Mouse (Mus musculus) heart, embryonic 15.5 days (tissue): Measurements from ENCODE around the gene Pdgfb. TPM values are rescaled to one million over a fixed set of nuclear protein-coding genes. Genes with fewer than 3 reads are reported as not detected.

ENCODE experiments used
- ATAC-seq: fragments of 200-750 bp; cut with Nextera tagmentation; replicated peaks from 2 replicates; pipeline ENCODE4 v1.8.0; 2017; ENCODE audit warnings: low read depth, moderate TSS enrichment; ENCODE audit not compliant: insufficient number of reproducible peaks, insufficient read depth, low FRiP score
- H3K27ac ChIP-seq: fragments of 300-500 bp; sonication (generic); 2 replicates; pipeline ENCODE4 v1.5.1; 2015; ENCODE audit warnings: mild to moderate bottlenecking, inconsistent platforms
- H3K27me3 ChIP-seq: fragments of 300-500 bp; sonication (generic); 2 replicates; pipeline ENCODE4 v1.6.1; 2015; ENCODE audit warnings: inconsistent platforms
- H3K36me3 ChIP-seq: fragments of 300-500 bp; sonication (generic); 2 replicates; pipeline ENCODE4 v1.6.1; 2015; ENCODE audit warnings: mild to moderate bottlenecking, inconsistent platforms
- H3K4me1 ChIP-seq: fragments of 300-500 bp; sonication (generic); replicated peaks from 2 replicates; pipeline ENCODE4 v1.6.1; 2015; ENCODE audit warnings: inconsistent platforms
- H3K4me2 ChIP-seq: fragments of 300-500 bp; sonication (generic); 2 replicates; pipeline ENCODE4 v1.6.1; 2015; ENCODE audit warnings: inconsistent platforms, mild to moderate bottlenecking, moderate library complexity
- H3K4me3 ChIP-seq: fragments of 300-500 bp; sonication (generic); 2 replicates; pipeline ENCODE4 v1.5.1; 2015; ENCODE audit warnings: mild to moderate bottlenecking, inconsistent platforms
- H3K9ac ChIP-seq: fragments of 300-500 bp; sonication (generic); 2 replicates; pipeline ENCODE4 v1.6.1; 2015; ENCODE audit warnings: mild to moderate bottlenecking, inconsistent platforms
- H3K9me3 ChIP-seq: fragments of 300-500 bp; sonication (generic); replicated peaks from 2 replicates; pipeline ENCODE4 v1.6.1; 2016; ENCODE audit warnings: inconsistent platforms
- WGBS: fragments of 180-500 bp; shearing (Covaris S2); methylation state at CpG from one replicate; pipeline ENCODE4 v1.1.7; 2015; ENCODE audit warnings: mixed read lengths; 5-methylcytosine and 5-hydroxymethylcytosine counted together
- polyA plus RNA-seq: library from polyadenylated mRNA; unstranded; fragments of >200 nt; fragmentation: Nextera tagmentation; extraction: Ambion mirVana; gene quantifications from 2 replicates; pipeline ENCODE4 v1.2.1, GENCODE M21; 2015

Gene Pdgfb
- 3.7 and 4.0 TPM in 2 replicates for polyA plus RNA-seq

GRCm38 (mm10) chr15:80014321-80015210, at the start of gene Pdgfb:
Pdgfb (minus strand) TSS chr15:80014977.
- peak within 1 kb of the TSS; percentile 96 for H3K4me2 ChIP-seq
- H3K9ac ChIP-seq = peak within 1 kb of the TSS; percentile 72
- no peaks in the 10 kb centered on the region for H3K9me3 ChIP-seq
- H3K27ac ChIP-seq = peak within 1 kb of the TSS; percentile 62
- WGBS = 2% methylated on average over 60 of the region's 60 CpGs
- peaks cover 42% of the 10 kb centered on the region for H3K4me1 ChIP-seq
- peak within 1 kb of the TSS; percentile 60 for H3K4me3 ChIP-seq
- H3K27me3 ChIP-seq = peaks cover 71% of the 10 kb centered on the region
- H3K36me3 ChIP-seq = no peaks in the 10 kb centered on the region
- ATAC-seq = 0 out of 2 replicates have a peak, but pooled peaks have one; percentile 16

- no peaks in the 10 kb centered on the region for H3K9me3 ChIP-seq
- 45% methylated on average over 5 of the region's 5 CpGs for WGBS
- no peaks in the 10 kb centered on the region; the same call in 1 of the 2 replicates for H3K27me3 ChIP-seq
- no peak overlapping the region for H3K27ac ChIP-seq
- no peak overlapping the region for H3K4me3 ChIP-seq
- ATAC-seq = no peak
- H3K4me2 ChIP-seq = no peak overlapping the region
- H3K9ac ChIP-seq = no peak overlapping the region
- 0 out of 2 replicates have a peak, but pooled peaks cover 4% of the 10 kb centered on the region for H3K4me1 ChIP-seq
- no peaks in the 10 kb centered on the region for H3K36me3 ChIP-seq
Observed at GRCm38 (mm10) chr15:80062821-80063220, 48.0 kb upstream of the Pdgfb start.

- no peak for ATAC-seq
- no peak overlapping the region for H3K27ac ChIP-seq
- H3K27me3 ChIP-seq = no peaks in the 10 kb centered on the region; the same call in 1 of the 2 replicates
- WGBS = 57% methylated on average over 9 of the region's 9 CpGs
- H3K4me3 ChIP-seq = no peak overlapping the region
- no peak overlapping the region for H3K4me2 ChIP-seq
- H3K9ac ChIP-seq = no peak overlapping the region
- no peaks in the 10 kb centered on the region for H3K9me3 ChIP-seq
- 0 out of 2 replicates have a peak, but pooled peaks cover 4% of the 10 kb centered on the region for H3K4me1 ChIP-seq
- no peaks in the 10 kb centered on the region for H3K36me3 ChIP-seq
Observed at GRCm38 (mm10) chr15:80062339-80062738, 47.6 kb upstream of the Pdgfb start.

GRCm38 (mm10) chr15:80061071-80061550, 46.3 kb upstream of the Pdgfb start:
- 0 out of 2 replicates have a peak, but pooled peaks cover 4% of the 10 kb centered on the region for H3K4me1 ChIP-seq
- ATAC-seq = no peak
- H3K27ac ChIP-seq = no peak overlapping the region
- H3K9ac ChIP-seq = no peak overlapping the region
- H3K9me3 ChIP-seq = no peaks in the 10 kb centered on the region
- H3K36me3 ChIP-seq = no peaks in the 10 kb centered on the region
- WGBS = 82% methylated on average over 4 of the region's 4 CpGs
- H3K4me3 ChIP-seq = no peak overlapping the region
- H3K27me3 ChIP-seq = no peaks in the 10 kb centered on the region; the same call in 1 of the 2 replicates
- H3K4me2 ChIP-seq = no peak overlapping the region

DNA sequence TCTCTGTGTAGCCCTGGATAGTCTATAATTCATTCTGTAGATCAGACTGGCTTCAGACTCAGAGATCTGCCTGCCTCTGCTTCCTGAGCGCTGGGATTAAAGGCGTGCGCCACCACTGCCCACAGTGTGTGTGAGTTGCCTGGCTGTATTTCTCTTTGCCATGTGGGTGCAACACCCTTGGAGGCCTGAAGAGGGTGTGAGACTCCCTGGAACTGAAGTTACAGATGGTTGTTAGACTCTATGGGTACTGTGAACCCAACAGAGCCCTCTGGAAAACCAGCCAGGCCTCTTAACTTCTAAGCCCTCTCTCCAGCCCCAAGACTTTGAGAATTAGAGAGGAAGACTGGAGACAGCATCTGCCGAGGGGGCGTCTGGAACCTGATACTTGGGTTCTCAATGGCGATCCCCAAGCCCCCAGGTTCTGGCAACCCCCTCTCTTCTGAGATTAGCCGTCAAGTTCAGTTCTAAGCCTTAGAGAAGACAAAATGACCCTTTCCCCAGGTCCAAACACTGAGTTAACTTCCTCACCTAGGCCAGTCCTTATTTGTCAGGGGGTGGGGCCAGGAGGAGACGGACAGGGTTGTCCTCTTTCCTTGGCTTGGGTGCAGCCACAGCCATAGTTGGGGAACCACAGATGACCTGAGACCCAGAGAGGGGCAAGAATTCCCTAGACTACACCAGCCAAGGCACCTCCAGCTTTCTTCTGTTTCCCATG, 45.7 kb upstream of the Pdgfb start:
- H3K27me3 ChIP-seq = no peaks in the 10 kb centered on the region; the same call in 1 of the 2 replicates
- no peak overlapping the region for H3K9ac ChIP-seq
- H3K4me1 ChIP-seq = 0 out of 2 replicates have a peak, but pooled peaks cover 4% of the 10 kb centered on the region
- no peaks in the 10 kb centered on the region for H3K9me3 ChIP-seq
- H3K4me2 ChIP-seq = no peak overlapping the region
- ATAC-seq = no peak
- no peak overlapping the region for H3K4me3 ChIP-seq
- no peaks in the 10 kb centered on the region for H3K36me3 ChIP-seq
- 90% methylated on average over 8 of the region's 8 CpGs for WGBS
- no peak overlapping the region for H3K27ac ChIP-seq

DNA sequence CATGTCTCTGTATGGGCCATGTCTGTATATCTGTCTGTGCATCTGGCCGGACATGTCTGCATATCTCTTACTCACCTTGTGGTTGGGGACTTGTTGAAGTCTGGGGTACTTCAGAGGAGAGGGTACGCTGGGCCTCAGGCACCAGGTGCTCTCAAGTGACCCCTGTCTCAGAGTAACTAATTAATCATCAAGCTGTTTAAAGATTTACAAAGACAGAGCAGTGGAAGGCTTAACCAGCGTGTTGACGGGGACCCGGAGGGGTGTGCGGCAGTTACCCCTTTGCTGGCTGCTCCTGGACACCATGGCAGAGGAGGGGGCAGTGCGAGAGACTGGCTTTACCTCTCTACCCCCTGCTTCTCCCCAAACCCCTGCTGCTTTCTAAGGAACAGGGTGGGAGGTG, 44.8 kb upstream of the Pdgfb start:
- H3K4me3 ChIP-seq = no peak overlapping the region
- 0 out of 2 replicates have a peak, but pooled peaks cover 4% of the 10 kb centered on the region for H3K4me1 ChIP-seq
- H3K9ac ChIP-seq = no peak overlapping the region
- H3K27me3 ChIP-seq = no peaks in the 10 kb centered on the region; the same call in 1 of the 2 replicates
- WGBS = 75% methylated on average over 7 of the region's 7 CpGs
- ATAC-seq = no peak
- H3K27ac ChIP-seq = no peak overlapping the region
- H3K4me2 ChIP-seq = no peak overlapping the region
- no peaks in the 10 kb centered on the region for H3K36me3 ChIP-seq
- H3K9me3 ChIP-seq = no peaks in the 10 kb centered on the region

GRCm38 (mm10) chr15:80058151-80058550, 43.4 kb upstream of the Pdgfb start:
- H3K4me1 ChIP-seq = peaks cover 13% of the 10 kb centered on the region
- WGBS = 82% methylated on average over 7 of the region's 7 CpGs

GRCm38 (mm10) chr15:80054034-80054710, 39.4 kb upstream of the Pdgfb start:
- peak overlapping the region; percentile 1 for H3K27ac ChIP-seq
- no peaks in the 10 kb centered on the region for H3K36me3 ChIP-seq
- WGBS = 51% methylated on average over 7 of the region's 7 CpGs
- H3K4me2 ChIP-seq = no peak overlapping the region
- no peak overlapping the region for H3K4me3 ChIP-seq
- peak; percentile 23; the same call in 1 of the 2 replicates for ATAC-seq
- H3K27me3 ChIP-seq = no peaks in the 10 kb centered on the region
- peaks cover 9% of the 10 kb centered on the region for H3K4me1 ChIP-seq
- H3K9me3 ChIP-seq = no peaks in the 10 kb centered on the region
- H3K9ac ChIP-seq = no peak overlapping the region

More at GRCm38 (mm10) chr15:80058151-80058550, 43.4 kb upstream of the Pdgfb start:
- Histone ChIP-seq H3K4me2 (no peak overlapping the region), H3K9me3 (no peaks in the 10 kb centered on the region), H3K9ac (no peak overlapping the region), H3K27me3 (no peaks in the 10 kb centered on the region; the same call in 1 of the 2 replicates), H3K36me3 (no peaks in the 10 kb centered on the region), H3K4me3 (no peak overlapping the region), H3K27ac (no peak overlapping the region)
- ATAC-seq = no peak

GRCm38 (mm10) chr15:80053381-80054033, 38.7 kb upstream of the Pdgfb start:
- peak overlapping the region; percentile 1 for H3K27ac ChIP-seq
- no peaks in the 10 kb centered on the region for H3K27me3 ChIP-seq
- ATAC-seq = no peak
- no peaks in the 10 kb centered on the region for H3K36me3 ChIP-seq
- no peaks in the 10 kb centered on the region for H3K9me3 ChIP-seq
- 76% methylated on average over 8 of the region's 8 CpGs for WGBS
- peaks cover 9% of the 10 kb centered on the region for H3K4me1 ChIP-seq
- H3K4me2 ChIP-seq = no peak overlapping the region
- H3K4me3 ChIP-seq = no peak overlapping the region
- no peak overlapping the region for H3K9ac ChIP-seq

GRCm38 (mm10) chr15:80051782-80052181, 37.0 kb upstream of the Pdgfb start:
- 58% methylated on average over 9 of the region's 9 CpGs for WGBS
- H3K4me2 ChIP-seq = no peak overlapping the region
- no peak overlapping the region for H3K9ac ChIP-seq
- peak overlapping the region; percentile 59 for H3K27ac ChIP-seq
- no peaks in the 10 kb centered on the region for H3K36me3 ChIP-seq
- H3K4me3 ChIP-seq = no peak overlapping the region
- H3K4me1 ChIP-seq = peaks cover 22% of the 10 kb centered on the region
- no peaks in the 10 kb centered on the region for H3K27me3 ChIP-seq
- no peaks in the 10 kb centered on the region for H3K9me3 ChIP-seq
- 0 out of 2 replicates have a peak, but pooled peaks have one; percentile 11 for ATAC-seq
